Mouse (Mus musculus): ENCODE measurements around the gene Gm5485. TPM values are rescaled to one million over a fixed set of nuclear protein-coding genes. Genes with fewer than 3 reads are reported as not detected.

Gene Gm5485
- polyA plus RNA-seq, 1 experiment from 2014 or later = not detected

DNA sequence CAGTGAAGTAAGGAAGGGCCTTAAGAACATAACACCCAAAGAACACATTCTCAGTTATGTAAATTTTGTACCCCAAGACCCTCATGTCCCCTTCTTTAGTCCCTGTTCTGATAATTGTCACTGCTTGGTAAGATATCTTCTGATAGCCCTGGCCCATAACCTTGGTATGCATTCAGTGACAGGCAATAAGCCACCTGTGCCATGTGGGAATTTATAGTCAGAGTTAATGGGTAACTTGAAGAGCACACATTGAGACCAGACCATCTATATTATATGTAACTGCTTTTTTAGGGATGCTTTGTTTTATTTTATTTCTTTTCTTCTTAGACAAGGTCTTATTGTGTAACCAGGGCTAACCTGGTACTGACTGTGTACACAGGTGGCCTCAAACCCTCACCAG is 8.2 kb downstream of the Gm5485 start:
- no peak overlapping the region for H3K27ac ChIP-seq
- no peaks in the 10 kb centered on the region for H3K79me2 ChIP-seq (ENCODE audit: inconsistent target)
- H3K36me3 ChIP-seq (ENCODE audit: inconsistent target) = no peaks in the 10 kb centered on the region
- H3K4me3 ChIP-seq (ENCODE audit: inconsistent target) = no peak overlapping the region

GRCm38 (mm10) chr16:48403423-48403822 is 8.8 kb downstream of the Gm5485 start:
- H3K79me2 ChIP-seq (ENCODE audit: inconsistent target) = no peaks in the 10 kb centered on the region
- H3K27ac ChIP-seq = no peak overlapping the region
- no peak overlapping the region for H3K4me3 ChIP-seq (ENCODE audit: inconsistent target)
- no peaks in the 10 kb centered on the region for H3K36me3 ChIP-seq (ENCODE audit: inconsistent target)
- 24% methylated on average over 3 of the region's 3 CpGs for WGBS (ENCODE audit: missing documents)

- no peaks in the 10 kb centered on the region for H3K36me3 ChIP-seq (ENCODE audit: inconsistent target)
- H3K79me2 ChIP-seq (ENCODE audit: inconsistent target) = no peaks in the 10 kb centered on the region
- H3K4me3 ChIP-seq (ENCODE audit: inconsistent target) = no peak overlapping the region
- WGBS (ENCODE audit: missing documents) = 90% methylated on average over 4 of the region's 4 CpGs
- no peak overlapping the region for H3K27ac ChIP-seq
These were observed 9.3 kb downstream of the Gm5485 start for GRCm38 (mm10) chr16:48402963-48403362.

DNA sequence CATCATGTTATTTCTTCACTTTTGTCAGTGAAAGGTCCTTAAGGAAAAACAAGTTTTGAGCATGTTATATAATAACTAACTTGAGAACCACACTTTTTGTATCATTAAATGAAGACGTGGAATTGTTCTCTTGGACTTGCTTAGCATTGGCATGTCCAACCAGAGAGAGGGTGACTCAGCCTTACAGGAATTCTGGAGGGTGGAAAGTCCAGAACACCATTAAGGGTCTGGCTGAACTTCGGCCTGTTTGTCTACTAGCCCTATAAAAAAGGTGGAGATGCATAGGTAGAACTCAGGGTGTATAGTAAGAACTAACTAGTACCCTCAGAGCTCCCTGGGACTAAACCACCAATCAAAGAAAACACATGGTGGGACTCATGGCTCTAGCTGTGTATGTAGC is 16.9 kb downstream of the Gm5485 start:
- no peaks in the 10 kb centered on the region for H3K36me3 ChIP-seq (ENCODE audit: inconsistent target)
- no peaks in the 10 kb centered on the region for H3K79me2 ChIP-seq (ENCODE audit: inconsistent target)
- no peak overlapping the region for H3K27ac ChIP-seq
- H3K4me3 ChIP-seq (ENCODE audit: inconsistent target) = no peak overlapping the region
- WGBS (ENCODE audit: missing documents) = 83% methylated on average over 2 of the region's 2 CpGs

GRCm38 (mm10) chr16:48386982-48387381 is 25.2 kb downstream of the Gm5485 start:
- Histone ChIP-seq H3K27ac (no peak overlapping the region), H3K36me3 (ENCODE audit: inconsistent target) (no peaks in the 10 kb centered on the region), H3K4me3 (ENCODE audit: inconsistent target) (no peak overlapping the region), H3K79me2 (ENCODE audit: inconsistent target) (no peaks in the 10 kb centered on the region)
- WGBS (ENCODE audit: missing documents) = 74% methylated on average over 2 of the region's 2 CpGs

DNA sequence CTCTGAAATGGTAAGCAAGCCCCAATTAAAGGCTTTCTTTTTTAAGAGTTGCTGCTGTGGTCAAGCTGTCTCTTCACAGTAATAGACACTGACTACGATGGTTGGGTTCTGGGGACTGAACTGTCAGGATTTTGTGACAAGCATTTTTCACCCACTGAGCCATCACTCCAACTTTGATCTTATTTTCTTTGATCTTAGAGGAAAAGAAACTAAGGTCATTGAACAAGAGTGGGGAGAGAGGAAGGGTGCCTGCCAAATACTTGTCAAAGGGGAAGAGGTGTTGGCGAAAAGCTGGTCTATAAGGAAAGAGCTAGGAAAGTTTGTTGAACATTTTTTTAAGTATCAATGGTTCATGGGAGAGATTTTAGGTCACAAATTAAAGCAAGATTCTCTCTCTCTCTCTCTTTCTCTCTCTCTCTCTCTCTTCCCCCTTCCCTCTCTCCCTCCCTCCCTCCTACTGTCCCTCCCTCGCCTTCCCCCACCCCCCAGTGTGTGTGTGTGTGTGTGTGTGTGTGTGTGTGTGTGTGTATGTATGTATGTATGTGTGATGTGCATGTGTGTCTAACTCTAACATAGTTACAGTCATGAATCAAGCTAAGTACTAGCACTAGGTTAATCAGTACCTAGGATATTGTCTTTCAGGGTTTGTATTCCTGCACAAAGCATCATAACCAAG is 28.5 kb downstream of the Gm5485 start:
- H3K79me2 ChIP-seq (ENCODE audit: inconsistent target) = no peaks in the 10 kb centered on the region
- H3K4me3 ChIP-seq (ENCODE audit: inconsistent target) = no peak overlapping the region
- 91% methylated on average over 2 of the region's 3 CpGs for WGBS (ENCODE audit: missing documents)
- no peak overlapping the region for H3K27ac ChIP-seq
- H3K36me3 ChIP-seq (ENCODE audit: inconsistent target) = no peaks in the 10 kb centered on the region

- WGBS (ENCODE audit: missing documents) = 91% methylated on average over 7 of the region's 7 CpGs
- Histone ChIP-seq H3K4me3 (ENCODE audit: inconsistent target) (no peak overlapping the region), H3K36me3 (ENCODE audit: inconsistent target) (no peaks in the 10 kb centered on the region), H3K27ac (no peak overlapping the region), H3K79me2 (ENCODE audit: inconsistent target) (no peaks in the 10 kb centered on the region)
These were observed 38.3 kb downstream of the Gm5485 start for GRCm38 (mm10) chr16:48373711-48374485.

- Histone ChIP-seq H3K27ac (no peak overlapping the region), H3K36me3 (ENCODE audit: inconsistent target) (no peaks in the 10 kb centered on the region), H3K4me3 (ENCODE audit: inconsistent target) (no peak overlapping the region), H3K79me2 (ENCODE audit: inconsistent target) (no peaks in the 10 kb centered on the region)
- WGBS (ENCODE audit: missing documents) = 73% methylated on average over 6 of the region's 6 CpGs
These were observed 39.8 kb downstream of the Gm5485 start for GRCm38 (mm10) chr16:48372461-48372860.

- Histone ChIP-seq H3K27ac (no peak overlapping the region), H3K4me3 (ENCODE audit: inconsistent target) (no peak overlapping the region), H3K79me2 (ENCODE audit: inconsistent target) (no peaks in the 10 kb centered on the region), H3K36me3 (ENCODE audit: inconsistent target) (no peaks in the 10 kb centered on the region)
- WGBS (ENCODE audit: missing documents) = 100% methylated on average over 2 of the region's 2 CpGs
These were observed 44.1 kb downstream of the Gm5485 start for GRCm38 (mm10) chr16:48368096-48368495.

GRCm38 (mm10) chr16:48366801-48367200 is 45.4 kb downstream of the Gm5485 start:
- 95% methylated on average over 5 of the region's 5 CpGs for WGBS (ENCODE audit: missing documents)
- no peaks in the 10 kb centered on the region for H3K79me2 ChIP-seq (ENCODE audit: inconsistent target)

DNA sequence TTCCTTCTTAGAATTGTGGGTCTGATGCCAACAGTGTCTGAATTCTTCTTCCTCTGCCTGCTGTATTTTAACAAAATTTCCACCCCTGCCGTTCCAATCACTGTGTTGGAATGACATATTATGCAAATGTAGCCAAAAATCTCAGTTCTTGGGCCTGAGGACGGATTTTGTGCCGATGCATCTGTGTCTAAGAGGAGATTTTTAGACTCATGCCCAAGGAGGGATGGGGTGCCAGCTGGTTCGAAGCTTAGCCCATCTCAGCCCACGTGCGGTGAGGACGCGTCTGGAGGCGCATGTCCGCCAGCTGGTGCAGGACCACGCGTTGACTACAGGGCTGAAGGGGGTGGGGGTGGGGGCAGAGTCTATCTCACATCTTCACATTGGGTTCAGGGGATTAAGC is 51.3 kb downstream of the Gm5485 start:
- Histone ChIP-seq H3K36me3 (ENCODE audit: inconsistent target) (no peaks in the 10 kb centered on the region), H3K4me3 (ENCODE audit: inconsistent target) (no peak overlapping the region), H3K27ac (no peak overlapping the region), H3K79me2 (ENCODE audit: inconsistent target) (no peaks in the 10 kb centered on the region)
- 93% methylated on average over 11 of the region's 12 CpGs for WGBS (ENCODE audit: missing documents)

More at GRCm38 (mm10) chr16:48366801-48367200, 45.4 kb downstream of the Gm5485 start:
- no peak overlapping the region for H3K27ac ChIP-seq
- H3K4me3 ChIP-seq (ENCODE audit: inconsistent target) = no peak overlapping the region
- no peaks in the 10 kb centered on the region for H3K36me3 ChIP-seq (ENCODE audit: inconsistent target)

DNA sequence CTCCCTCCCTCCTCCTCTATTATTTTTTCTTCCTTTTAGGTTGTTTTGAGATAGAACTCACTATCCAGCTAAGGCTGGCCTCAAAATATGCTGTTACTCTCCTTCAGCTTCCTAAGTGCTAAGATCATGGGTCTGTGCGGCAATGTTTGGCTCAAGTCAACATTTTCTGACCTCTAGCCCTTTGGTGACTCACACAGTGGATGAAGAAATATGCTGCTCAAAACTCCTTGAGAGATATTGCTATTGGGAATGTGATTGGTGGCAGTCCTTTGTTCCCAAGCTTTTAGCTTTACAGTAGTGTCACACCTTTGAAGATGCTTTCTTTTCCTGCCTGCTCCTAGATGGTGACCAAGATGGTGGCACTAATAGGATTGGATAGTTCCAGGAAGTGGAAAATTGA is 55.8 kb downstream of the Gm5485 start:
- Histone ChIP-seq H3K27ac (no peak overlapping the region), H3K4me3 (ENCODE audit: inconsistent target) (no peak overlapping the region), H3K36me3 (ENCODE audit: inconsistent target) (no peaks in the 10 kb centered on the region), H3K79me2 (ENCODE audit: inconsistent target) (no peaks in the 10 kb centered on the region)
- WGBS (ENCODE audit: missing documents) = 100% methylated on average over 1 of the region's 1 CpGs

- Histone ChIP-seq H3K4me3 (ENCODE audit: inconsistent target) (no peak overlapping the region), H3K27ac (no peak overlapping the region), H3K79me2 (ENCODE audit: inconsistent target) (no peaks in the 10 kb centered on the region), H3K36me3 (ENCODE audit: inconsistent target) (no peaks in the 10 kb centered on the region)
- 86% methylated on average over 5 of the region's 5 CpGs for WGBS (ENCODE audit: missing documents)
These were observed 56.5 kb downstream of the Gm5485 start for GRCm38 (mm10) chr16:48355716-48356115.
